Mouse (Mus musculus): ENCODE results near the gene Galp.

Gene Galp

GRCm38 (mm10) chr7:6196790-6197189 is at the start of gene Galp:
Galp (plus strand) TSS chr7:6197090.
- no peak for DNase-seq (ENCODE audit: low read depth, low spot score)

- no peak for DNase-seq (ENCODE audit: low read depth, low spot score)
These were observed 49.2 kb upstream of the Galp start for GRCm38 (mm10) chr7:6147688-6148087.

- no peak for DNase-seq (ENCODE audit: low read depth, low spot score)
These were observed 45.6 kb upstream of the Galp start for GRCm38 (mm10) chr7:6151266-6151665.

GRCm38 (mm10) chr7:6152036-6152435 is 44.9 kb upstream of the Galp start:
- DNase-seq (ENCODE audit: low read depth, low spot score): no peak

GRCm38 (mm10) chr7:6153131-6153530 is 43.8 kb upstream of the Galp start:
- DNase-seq (ENCODE audit: low read depth, low spot score): no peak

- no peak for DNase-seq (ENCODE audit: low read depth, low spot score)
These were observed 42.7 kb upstream of the Galp start for GRCm38 (mm10) chr7:6154164-6154563.

- peak; percentile 94 for DNase-seq (ENCODE audit: low read depth, low spot score)
These were observed 41.6 kb upstream of the Galp start for GRCm38 (mm10) chr7:6155031-6155872.

- DNase-seq (ENCODE audit: low read depth, low spot score): peak; percentile 98
These were observed 40.9 kb upstream of the Galp start, which contains the start of gene Zfp787 for GRCm38 (mm10) chr7:6155901-6156411. Zfp787 (minus strand) TSS chr7:6155997.

- DNase-seq (ENCODE audit: low read depth, low spot score): no peak
These were observed 39.9 kb upstream of the Galp start for GRCm38 (mm10) chr7:6156901-6157472.

GRCm38 (mm10) chr7:6157479-6157878 is 39.4 kb upstream of the Galp start:
- no peak for DNase-seq (ENCODE audit: low read depth, low spot score)

- DNase-seq (ENCODE audit: low read depth, low spot score): no peak
These were observed 37.3 kb upstream of the Galp start for GRCm38 (mm10) chr7:6159604-6160003.

GRCm38 (mm10) chr7:6161541-6161940 is 35.3 kb upstream of the Galp start:
- DNase-seq (ENCODE audit: low read depth, low spot score): no peak

- DNase-seq (ENCODE audit: low read depth, low spot score): no peak
These were observed 34.7 kb upstream of the Galp start for GRCm38 (mm10) chr7:6162172-6162571.

- DNase-seq (ENCODE audit: low read depth, low spot score): no peak
These were observed 32.2 kb upstream of the Galp start for GRCm38 (mm10) chr7:6164671-6165070.

- no peak for DNase-seq (ENCODE audit: low read depth, low spot score)
These were observed 27.5 kb upstream of the Galp start for GRCm38 (mm10) chr7:6169403-6169802.

- DNase-seq (ENCODE audit: low read depth, low spot score): no peak
These were observed 26.5 kb upstream of the Galp start for GRCm38 (mm10) chr7:6170391-6170790.

- DNase-seq (ENCODE audit: low read depth, low spot score): no peak
These were observed 26.0 kb upstream of the Galp start for GRCm38 (mm10) chr7:6170871-6171270.

- peak; percentile 85 for DNase-seq (ENCODE audit: low read depth, low spot score)
These were observed 25.4 kb upstream of the Galp start for GRCm38 (mm10) chr7:6171444-6172005.

GRCm38 (mm10) chr7:6172006-6172649 is 24.8 kb upstream of the Galp start, which contains the start of gene Zfp444:
Zfp444 (plus strand) TSS chr7:6172226.
- DNase-seq (ENCODE audit: low read depth, low spot score): peak; percentile 98

- peak; percentile 80 for DNase-seq (ENCODE audit: low read depth, low spot score)
These were observed 24.1 kb upstream of the Galp start for GRCm38 (mm10) chr7:6172674-6173244.

GRCm38 (mm10) chr7:6173872-6174271 is 23.0 kb upstream of the Galp start:
- no peak for DNase-seq (ENCODE audit: low read depth, low spot score)
